In the genomic region with DNA sequence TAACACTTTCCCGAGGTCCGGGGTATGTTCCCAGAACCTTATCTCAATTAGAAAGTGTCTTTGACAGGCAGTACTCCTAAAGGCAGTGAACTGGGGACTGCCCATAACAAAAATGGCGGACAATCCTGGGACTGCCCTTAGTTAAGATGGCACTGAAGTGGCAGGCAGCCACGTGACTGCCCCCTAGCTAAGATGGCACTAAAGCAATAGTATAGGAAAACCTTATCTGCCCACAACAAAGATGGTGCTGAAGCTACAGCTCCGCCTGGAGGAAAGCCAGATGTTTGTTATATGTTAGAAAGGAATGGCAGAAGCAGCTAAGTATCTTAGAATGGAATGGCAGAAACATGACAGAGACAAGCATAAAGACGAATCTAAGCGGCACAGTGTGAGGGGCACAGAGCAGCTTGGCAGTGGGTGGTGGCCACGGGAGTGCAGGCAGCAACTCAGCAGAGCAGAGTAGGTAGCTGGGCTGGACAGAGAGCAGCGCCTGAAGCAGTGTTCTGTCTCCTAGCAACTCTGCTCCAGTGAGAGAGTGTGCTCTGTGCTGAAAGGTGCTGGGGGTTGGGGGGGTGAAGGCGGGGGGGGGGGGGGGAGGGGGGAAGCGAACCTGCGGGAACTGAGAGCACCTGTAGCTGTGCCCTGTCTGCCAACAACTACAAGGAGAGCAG, we compare ENCODE assay signal across 8 mouse cellular contexts. TPM values are rescaled to one million over a fixed set of nuclear protein-coding genes. Genes with fewer than 3 reads are reported as not detected.
DNase-seq lines count a peak whose midpoint lies in the region; ATAC-seq and TF ChIP-seq lines count a peak whose summit lies in the region.

No protein-coding gene starts in this region.

- H3K36me3 ChIP-seq in liver, embryonic 11.5 days (ENCODE audit: control insufficient read depth, insufficient read depth, low read length): no peaks in the 10 kb centered on the region
- no peaks in the 10 kb centered on the region for H3K36me3 ChIP-seq in liver, postnatal 0 days (replicated peaks; ENCODE audit: insufficient read depth, low read length)
- no peaks in the 10 kb centered on the region for H3K36me3 ChIP-seq in forebrain, embryonic 15.5 days

- H3K27ac ChIP-seq in liver, embryonic 11.5 days (ENCODE audit: low read depth, low read length): no peak overlapping the region
- no peak overlapping the region for H3K27ac ChIP-seq in liver, postnatal 0 days (ENCODE audit: low read depth)
- no peak overlapping the region for H3K27ac ChIP-seq in forebrain, embryonic 15.5 days (replicated peaks)

- 53% methylated on average over 10 of the region's 12 CpGs for WGBS in liver, embryonic 11.5 days
- WGBS in liver, postnatal 0 days (ENCODE audit: insufficient replicate concordance): 51% methylated on average over 10 of the region's 12 CpGs
- WGBS in forebrain, embryonic 15.5 days: 50% methylated on average over 11 of the region's 12 CpGs

- no peaks in the 10 kb centered on the region for H3K4me1 ChIP-seq in liver, embryonic 11.5 days (replicated peaks; ENCODE audit: control insufficient read depth, insufficient read depth, low read length)
- H3K4me1 ChIP-seq in liver, postnatal 0 days (ENCODE audit: insufficient read depth): no peaks in the 10 kb centered on the region
- H3K4me1 ChIP-seq in forebrain, embryonic 15.5 days: no peaks in the 10 kb centered on the region

- no peak overlapping the region for H3K4me3 ChIP-seq in liver, embryonic 11.5 days (ENCODE audit: low read depth, low read length)
- no peak overlapping the region for H3K4me3 ChIP-seq in liver, postnatal 0 days (ENCODE audit: low read depth, low read length)
- H3K4me3 ChIP-seq in forebrain, embryonic 15.5 days: peak overlapping the region; percentile 25

- no peak overlapping the region for H3K9ac ChIP-seq in liver, embryonic 11.5 days (ENCODE audit: low read depth, low read length)
- H3K9ac ChIP-seq in liver, postnatal 0 days (replicated peaks): no peak overlapping the region
- no peak overlapping the region for H3K9ac ChIP-seq in forebrain, embryonic 15.5 days (replicated peaks)

- no peak for DNase-seq in liver, embryonic 11.5 days (ENCODE audit: low spot score)
- DNase-seq in liver, postnatal 0 days: no peak
- peak; percentile 37 for DNase-seq in brain, embryonic 14.5 days (ENCODE audit: low read depth)
- DNase-seq in left cerebral cortex, adult 8-10 months (ENCODE audit: low spot score in 2 of 2): peak; percentile 6 to 30
- DNase-seq in right cerebral cortex, postnatal 14 days: peak; percentile 38
- no peak for DNase-seq in spleen, postnatal 14 days (ENCODE audit: low spot score in 2 of 2)

- TF ChIP-seq CTCF in liver, postnatal 0 days (IDR thresholded peaks at IDR 0.05; ENCODE audit: low read depth): no peak
- no peak for TF ChIP-seq CTCF in brain, embryonic 14.5 days (IDR thresholded peaks at IDR 0.05; ENCODE audit: borderline replicate concordance, extremely low read depth, insufficient read depth, insufficient read length)

- H3K4me2 ChIP-seq in liver, embryonic 11.5 days: no peak overlapping the region
- no peak overlapping the region for H3K4me2 ChIP-seq in liver, postnatal 0 days (ENCODE audit: low read depth, low read length)
- H3K4me2 ChIP-seq in forebrain, embryonic 15.5 days (replicated peaks): peak overlapping the region; percentile 19; the same call in 1 of the 2 replicates

- H3K9me3 ChIP-seq in liver, embryonic 11.5 days (ENCODE audit: control insufficient read depth, low read length): no peaks in the 10 kb centered on the region
- no peaks in the 10 kb centered on the region for H3K9me3 ChIP-seq in liver, postnatal 0 days (ENCODE audit: low read length)
- H3K9me3 ChIP-seq in forebrain, embryonic 15.5 days: no peaks in the 10 kb centered on the region

- ATAC-seq in liver, embryonic 11.5 days (replicated peaks; ENCODE audit: low FRiP score): peak; percentile 68
- ATAC-seq in liver, postnatal 0 days: no peak
- peak; percentile 92 for ATAC-seq in forebrain, embryonic 15.5 days (replicated peaks)
- no peak for ATAC-seq in megakaryocyte progenitor cell, adult 5-6 weeks (replicated peaks; ENCODE audit: poor library complexity)

- H3K27me3 ChIP-seq in liver, embryonic 11.5 days (replicated peaks; ENCODE audit: control insufficient read depth, insufficient read depth, low read length): no peaks in the 10 kb centered on the region
- H3K27me3 ChIP-seq in liver, postnatal 0 days (ENCODE audit: insufficient read depth, low read length): no peaks in the 10 kb centered on the region
- no peaks in the 10 kb centered on the region for H3K27me3 ChIP-seq in forebrain, embryonic 15.5 days

- TF ChIP-seq POLR2A in brain, embryonic 14.5 days (IDR thresholded peaks at IDR 0.05; ENCODE audit: borderline replicate concordance, extremely low read depth, insufficient read depth, insufficient read length, poor library complexity, severe bottlenecking): no peak

- TF ChIP-seq EP300 in liver, postnatal 0 days (IDR thresholded peaks at IDR 0.05; ENCODE audit: low read depth): no peak

RNA-seq across cellular contexts. Expression of a gene that starts 14.3 kb away (rescaled TPM):
- polyA plus RNA-seq in liver, embryonic 11.5 days (2014; fragmentation: Nextera tagmentation; extraction: Ambion mirVana): 19.9 and 26.0 TPM in 2 replicates
- 5.9 and 6.1 TPM in 2 replicates for polyA plus RNA-seq in liver, postnatal 0 days (2015; fragmentation: Nextera tagmentation; extraction: Ambion mirVana)
- 32.7 and 36.8 TPM in 2 replicates for polyA plus RNA-seq in brain, embryonic 14.5 days (2012; rRNA removed)
- polyA plus RNA-seq in forebrain, embryonic 15.5 days (2015; fragmentation: Nextera tagmentation; extraction: Ambion mirVana): 40.8 and 47.6 TPM in 2 replicates
- total RNA-seq in left cerebral cortex, adult 8-10 months (2022): 10 to 100 TPM; 28.6 to 38.3 (median 34.8) TPM
- 25.4 and 28.4 TPM in 2 replicates for total RNA-seq in megakaryocyte progenitor cell, adult 5-6 weeks (2015)
- 6.3 and 9.8 TPM in 2 replicates for total RNA-seq in megakaryocyte progenitor cell, adult 5-6 weeks (2017)

Comparison
In these comparisons a context has a peak if more than half of its experiments do, and no peak if none do; other contexts are left out.
1. ATAC-seq: peak in liver, embryonic 11.5 days (single experiment) and forebrain, embryonic 15.5 days (single experiment); none in liver, postnatal 0 days (single experiment) and megakaryocyte progenitor cell, adult 5-6 weeks (single experiment).
2. DNase-seq: peak in brain, embryonic 14.5 days (single experiment), left cerebral cortex, adult 8-10 months (2 of 2) and right cerebral cortex, postnatal 14 days (single experiment); none in liver, embryonic 11.5 days (single experiment), liver, postnatal 0 days (single experiment) and spleen, postnatal 14 days (0 of 2).